Mouse (Mus musculus): Measurements from ENCODE around the gene Ap3b1.
"Not testable (repeated sequence)": the region's sequence is repeated elsewhere in the genome, so short reads cannot be mapped to it uniquely, and the experiment has no call there.

DNA sequence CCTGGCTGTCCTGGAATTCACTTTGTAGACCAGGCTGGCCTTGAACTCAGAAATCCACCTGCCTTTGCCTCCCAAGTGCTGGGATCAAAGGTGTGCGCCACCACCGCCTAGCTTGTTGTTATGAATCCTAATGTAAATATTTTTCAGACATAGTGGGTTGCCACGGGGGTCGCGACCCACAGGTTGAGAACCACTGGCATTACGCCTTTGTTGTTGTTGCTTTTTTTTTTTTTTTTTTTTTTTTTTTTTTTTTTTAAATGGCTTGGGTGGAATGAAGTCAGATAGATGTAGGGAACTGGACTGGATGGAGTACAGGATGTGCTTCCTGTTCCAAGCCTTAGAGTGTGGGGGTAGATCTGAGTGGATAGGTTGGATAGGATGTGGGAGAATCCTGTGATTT is 29.8 kb upstream of the Ap3b1 start:
- not testable (repeated sequence) for TF ChIP-seq CTCF (IDR thresholded peaks at IDR 0.05; ENCODE audit: borderline replicate concordance, extremely low read depth, insufficient read depth, insufficient read length); POLR2A (IDR thresholded peaks at IDR 0.05; ENCODE audit: borderline replicate concordance, extremely low read depth, insufficient read depth, insufficient read length, poor library complexity, severe bottlenecking)
